Mouse (Mus musculus): ENCODE data around the gene Tceal7.

DNA sequence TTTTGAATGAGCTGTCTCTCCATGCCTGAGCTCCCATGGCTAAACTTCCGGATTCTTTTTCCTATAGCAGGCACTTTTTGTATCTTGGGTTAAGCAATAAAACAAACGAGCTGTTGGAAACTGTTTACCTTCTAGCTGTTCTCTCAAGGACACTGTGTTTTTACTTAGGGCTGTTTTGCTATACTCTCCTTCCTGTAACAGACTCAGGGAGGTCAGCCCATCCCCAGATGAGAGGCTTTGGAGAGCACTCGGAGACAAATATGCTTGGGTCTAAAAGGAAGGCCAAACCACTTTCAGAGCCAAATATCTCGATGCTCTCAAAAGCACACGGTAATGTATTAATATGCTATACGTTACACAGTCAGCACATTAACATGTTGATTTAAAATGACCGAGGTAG, 35.1 kb downstream of the Tceal7 start:
- TF ChIP-seq CTCF (IDR thresholded peaks at IDR 0.05; ENCODE audit: extremely low read depth, insufficient read length, insufficient replicate concordance, low read depth, low read length) (no peak), POLR2A (IDR thresholded peaks at IDR 0.05; ENCODE audit: low read depth, low read length) (no peak)
